Mouse (Mus musculus) G1E (cell line): ENCODE data around the gene Mecom.

Experiments
- CTCF ChIP-seq: IDR thresholded peaks from 2 replicates; pipeline ENCODE4 v1.5.1; 2012; ENCODE audit warnings: low read depth, low read length, inconsistent platforms, mixed read lengths
- POLR2AphosphoS5 ChIP-seq: IDR thresholded peaks from 2 replicates; pipeline ENCODE4 v1.6.1; 2012; ENCODE audit warnings: low read depth, low read length, inconsistent platforms; ENCODE audit not compliant: insufficient replicate concordance

GRCm38 (mm10) chr3:30505741-30506251 is 42.0 kb downstream of the Mecom start:
- TF ChIP-seq CTCF = no peak
- no peak for TF ChIP-seq POLR2AphosphoS5
